Mouse (Mus musculus): ENCODE data around the gene Snorc. TPM values are rescaled to one million over a fixed set of nuclear protein-coding genes. Genes with fewer than 3 reads are reported as not detected.

The Snorc gene
- polyA plus RNA-seq, 1 experiment from 2014 or later, result not detected

Other genes with a start within 250 kb of the Snorc start
- gene Efhd1, start 205.9 kb upstream of the Snorc start, polyA plus RNA-seq (2014; fragmentation: Nextera tagmentation; extraction: Ambion mirVana), result 0.48 and 0.68 TPM in 2 replicates
- 50.0 and 53.6 TPM in 2 replicates for gene Gigyf2, start 143.3 kb upstream of the Snorc start, polyA plus RNA-seq (2014; fragmentation: Nextera tagmentation; extraction: Ambion mirVana)
- 10.4 and 11.2 TPM in 2 replicates for gene Kcnj13, start 75.5 kb upstream of the Snorc start, polyA plus RNA-seq (2014; fragmentation: Nextera tagmentation; extraction: Ambion mirVana)
- 0.14 and 0.17 TPM in 2 replicates for gene Neu2, start 39.6 kb downstream of the Snorc start, polyA plus RNA-seq (2014; fragmentation: Nextera tagmentation; extraction: Ambion mirVana)
- gene Ngef, start 103.6 kb downstream of the Snorc start, polyA plus RNA-seq (2014; fragmentation: Nextera tagmentation; extraction: Ambion mirVana), result 8.0 and 13.8 TPM in 2 replicates
- gene Inpp5d, start 150.0 kb downstream of the Snorc start, polyA plus RNA-seq (2014; fragmentation: Nextera tagmentation; extraction: Ambion mirVana), result 3.3 and 5.3 TPM in 2 replicates

Measured in forebrain, embryonic 14.5 days (tissue).